22 mouse cellular contexts compared by ENCODE assay signal in genomic region chr1:58027707-58028106, GRCm38 (mm10). TPM values are rescaled to one million over a fixed set of nuclear protein-coding genes. Genes with fewer than 3 reads are reported as not detected.
A peak's percentile ranks its signal among the peaks of the same experiment; 100 is the strongest.
DNase-seq lines count a peak whose midpoint lies in the region; ATAC-seq and TF ChIP-seq lines count a peak whose summit lies in the region.
"Had no signal": no experiment of that assay in that cellular context is flagged by ENCODE, and none has a peak within 500 bp of the region (broad histone marks: within the 10 kb centered on the region; RNA-seq: fewer than 3 reads in every experiment).

No protein-coding gene starts in this region.

- peak; percentile 72 to 79 for TF ChIP-seq EP300 in MEL (IDR thresholded peaks at IDR 0.05; ENCODE audit: low read depth in 1 of 2, low read length in 2 of 2)

- H3K9ac ChIP-seq in heart, embryonic 12.5 days = peak overlapping the region; percentile 8; the same call in 1 of the 2 replicates
- H3K9ac ChIP-seq in MEL (ENCODE audit: control insufficient read depth, low read depth, low read length, poor library complexity, severe bottlenecking) = peak overlapping the region; percentile 24; the same call in 1 of the 2 replicates
- H3K9ac ChIP-seq in liver, embryonic 13.5 days = peak overlapping the region; percentile 12; the same call in 1 of the 2 replicates
- H3K9ac ChIP-seq: hindbrain, embryonic 13.5 days had no signal

- ATAC-seq in heart, embryonic 12.5 days (ENCODE audit: insufficient number of reproducible peaks, low FRiP score) = no peak
- peak; percentile 63 for ATAC-seq in liver, embryonic 13.5 days (ENCODE audit: low read depth)
- ATAC-seq: activated CD4-positive, CD25-positive, alpha-beta regulatory T cell, adult 4 months had no signal

- H3K27me3 ChIP-seq in heart, embryonic 12.5 days (replicated peaks) = no peaks in the 10 kb centered on the region
- H3K27me3 ChIP-seq in MEL (ENCODE audit: control insufficient read depth in 1 of 2, insufficient read depth in 2 of 2, low read length in 2 of 2) = no peaks in the 10 kb centered on the region
- no peaks in the 10 kb centered on the region for H3K27me3 ChIP-seq in liver, embryonic 13.5 days
- H3K27me3 ChIP-seq: hindbrain, embryonic 13.5 days had no signal

- H3K79me2 ChIP-seq in MEL (ENCODE audit: control insufficient read depth, insufficient read depth, low read length, poor library complexity) = no peaks in the 10 kb centered on the region

- peak overlapping the region; percentile 78 for H3K27ac ChIP-seq in heart, embryonic 12.5 days (ENCODE audit: poor library complexity, severe bottlenecking)
- H3K27ac ChIP-seq in MEL (ENCODE audit: control insufficient read depth, low read depth, low read length) = peak overlapping the region; percentile 58
- H3K27ac ChIP-seq in liver, embryonic 13.5 days = no peak overlapping the region; the same call in 1 of the 2 replicates
- H3K27ac ChIP-seq: embryonic facial prominence, embryonic 10.5 days; forebrain, embryonic 10.5 days; hindbrain, embryonic 13.5 days; limb, embryonic 10.5 days; stomach, postnatal 0 days had no signal

- H3K36me3 ChIP-seq in heart, embryonic 12.5 days = peaks cover 11% of the 10 kb centered on the region
- H3K36me3 ChIP-seq in MEL (ENCODE audit: control insufficient read depth in 1 of 2, insufficient read depth in 2 of 2, low read length in 2 of 2) = peaks cover 3 to 18% of the 10 kb centered on the region in 2 experiments
- peaks cover 19% of the 10 kb centered on the region for H3K36me3 ChIP-seq in liver, embryonic 13.5 days
- H3K36me3 ChIP-seq: hindbrain, embryonic 13.5 days had no signal

- H3K4me1 ChIP-seq in heart, embryonic 12.5 days (replicated peaks) = peaks cover 36% of the 10 kb centered on the region
- H3K4me1 ChIP-seq in MEL (ENCODE audit: control insufficient read depth in 1 of 2, insufficient read depth in 2 of 2, low read length in 2 of 2) = peaks cover 8 to 9% of the 10 kb centered on the region in 2 experiments
- peaks cover 43% of the 10 kb centered on the region for H3K4me1 ChIP-seq in liver, embryonic 13.5 days (replicated peaks)

- no peak for TF ChIP-seq POLR2A in MEL (IDR thresholded peaks at IDR 0.05; ENCODE audit: control insufficient read depth in 1 of 2, insufficient read depth in 1 of 2, low read depth in 1 of 2, low read length in 2 of 2, poor library complexity in 1 of 2)

- 19% methylated on average over 7 of the region's 7 CpGs for WGBS in heart, embryonic 12.5 days
- WGBS in liver, embryonic 13.5 days (ENCODE audit: insufficient replicate concordance) = 19% methylated on average over 7 of the region's 7 CpGs

- H3K9me3 ChIP-seq in heart, embryonic 12.5 days (replicated peaks) = no peaks in the 10 kb centered on the region
- no peaks in the 10 kb centered on the region for H3K9me3 ChIP-seq in MEL (replicated peaks; ENCODE audit: insufficient read depth, low read length)
- no peaks in the 10 kb centered on the region for H3K9me3 ChIP-seq in liver, embryonic 13.5 days (replicated peaks)
- H3K9me3 ChIP-seq: embryonic facial prominence, embryonic 10.5 days; forebrain, embryonic 10.5 days; hindbrain, embryonic 13.5 days; limb, embryonic 10.5 days had no signal

- H3K4me3 ChIP-seq in heart, embryonic 12.5 days = no peak overlapping the region
- H3K4me3 ChIP-seq in MEL (ENCODE audit: control insufficient read depth in 1 of 2, insufficient read depth in 1 of 2, low read depth in 2 of 2, low read length in 2 of 2) = peak overlapping the region; percentile 4 to 25; a peak in 1 of 4 replicates
- no peak overlapping the region for H3K4me3 ChIP-seq in liver, embryonic 13.5 days (replicated peaks)
- H3K4me3 ChIP-seq: embryonic facial prominence, embryonic 10.5 days; forebrain, embryonic 10.5 days; hindbrain, embryonic 13.5 days; limb, embryonic 10.5 days had no signal

- no peak for TF ChIP-seq CTCF in MEL (IDR thresholded peaks at IDR 0.05 in 2 of 3, conservative IDR thresholded peaks at IDR 0.05 in 1 of 3; ENCODE audit: control insufficient read depth in 1 of 3, insufficient read depth in 1 of 3, low read depth in 2 of 3, low read length in 3 of 3, poor library complexity in 1 of 3, severe bottlenecking in 1 of 3)

- no peak for DNase-seq in heart, adult 18-20 months
- peak; percentile 54 for DNase-seq in MEL (ENCODE audit: low read depth, low spot score)
- peak; percentile 24 for DNase-seq in c-Kit-positive CD71-positive TER-119-negative erythroid progenitor cells, embryonic 14.5 days (ENCODE audit: low read depth)
- no peak for DNase-seq in liver, embryonic 13.5 days
- DNase-seq in urinary bladder, postnatal 10 days (ENCODE audit: low spot score) = no peak
- no peak for DNase-seq in left cerebral cortex, adult 11 months (ENCODE audit: low spot score)
- DNase-seq in adrenal gland, adult 8-10 months = no peak
- DNase-seq: adrenal gland, postnatal 14 days; cerebellum, adult 9-10 months; gastrocnemius, postnatal 36 days; kidney, adult 8-10 months; kidney, postnatal 14 days; lung, postnatal 10 days; midbrain, embryonic 14.5 days had no signal

- H3K4me2 ChIP-seq in heart, embryonic 12.5 days = peak overlapping the region; percentile 33
- peak overlapping the region; percentile 48 for H3K4me2 ChIP-seq in liver, embryonic 13.5 days
- H3K4me2 ChIP-seq: hindbrain, embryonic 13.5 days had no signal

- TF ChIP-seq RAD21 in MEL (IDR thresholded peaks at IDR 0.05; ENCODE audit: low read depth, low read length) = no peak

TF ChIP-seq in MEL, 35 proteins besides CTCF, POLR2A, EP300 and RAD21:
- peak; percentile 77 for TF ChIP-seq GATA1 (IDR thresholded peaks at IDR 0.05; ENCODE audit: low read depth, low read length)
- peak; percentile 52; the same call in 1 of the 2 replicates for TF ChIP-seq ETS1 (IDR thresholded peaks at IDR 0.05; ENCODE audit: low read depth, low read length)
- no peak for TF ChIP-seq E2F4 (IDR thresholded peaks at IDR 0.05; ENCODE audit: borderline replicate concordance, low read depth, low read length)
- TF ChIP-seq TCF12 (IDR thresholded peaks at IDR 0.05; ENCODE audit: low read depth, low read length) = peak; percentile 72
- 0 out of 2 replicates have a peak, but pooled peaks have one; percentile 4 for TF ChIP-seq TAL1 (IDR thresholded peaks at IDR 0.05; ENCODE audit: low read length)
- no peak for TF ChIP-seq ELF1 (IDR thresholded peaks at IDR 0.05; ENCODE audit: low read depth, low read length)
- no peak for TF ChIP-seq MAX (IDR thresholded peaks at IDR 0.05; ENCODE audit: low read length)
- no peak for TF ChIP-seq MYB (IDR thresholded peaks at IDR 0.05; ENCODE audit: low read depth, low read length)
- peak; percentile 81 for TF ChIP-seq RCOR1 (IDR thresholded peaks at IDR 0.05; ENCODE audit: low read depth, low read length)
- TF ChIP-seq CHD1 (IDR thresholded peaks at IDR 0.05; ENCODE audit: low read depth, low read length) = no peak

RNA-seq across cellular contexts. Expression of gene Aox1, which starts 2.0 kb away (rescaled TPM):
- polyA plus RNA-seq in heart, embryonic 12.5 days (2016; fragmentation: Nextera tagmentation; extraction: Ambion mirVana) = 0.23 and 0.36 TPM in 2 replicates
- total RNA-seq in heart, adult 18-20 months (2021) = 10 to 100 TPM in 1 of 2 experiments, 1 to 10 TPM in 1; 8.6 to 14.3 TPM
- total RNA-seq in MEL (2012; rRNA removed) = 0.04 and 0.16 TPM in 2 replicates
- under 1 TPM in 1 of 2 experiments, not detected in 1; 0.24 TPM for polyA plus RNA-seq in MEL (2012; ENCODE audit: insufficient read depth in 1 of 2, insufficient read length in 2 of 2, low read depth in 1 of 2, low replicate concordance in 2 of 2, missing spikeins in 1 of 2)
- 0.10 and 0.15 TPM in 2 replicates for polyA plus RNA-seq in liver, embryonic 13.5 days (2015; fragmentation: Nextera tagmentation; extraction: Ambion mirVana)
- 10 to 100 TPM; 30.9 to 62.1 (median 45.8) TPM for total RNA-seq in adrenal gland, adult 8-10 months (2022)
- total RNA-seq: common myeloid progenitor, adult 5-6 weeks had no signal
- polyA plus RNA-seq: activated CD4-positive, CD25-positive, alpha-beta regulatory T cell, adult 4 months had no signal

RNA-seq across cellular contexts. Expression of gene Kctd18, which starts 9.0 kb away (rescaled TPM):
- 11.2 and 11.3 TPM in 2 replicates for polyA plus RNA-seq in heart, embryonic 12.5 days (2016; fragmentation: Nextera tagmentation; extraction: Ambion mirVana)
- 1 to 10 TPM; 5.9 to 7.7 TPM for total RNA-seq in heart, adult 18-20 months (2021)
- 9.5 and 11.1 TPM in 2 replicates for total RNA-seq in MEL (2012; rRNA removed)
- polyA plus RNA-seq in MEL (2012; ENCODE audit: insufficient read depth in 1 of 2, insufficient read length in 2 of 2, low read depth in 1 of 2, low replicate concordance in 2 of 2, missing spikeins in 1 of 2) = 10 to 100 TPM in 1 of 2 experiments, not detected in 1; 12.6 TPM
- polyA plus RNA-seq in liver, embryonic 13.5 days (2015; fragmentation: Nextera tagmentation; extraction: Ambion mirVana) = 2.8 and 3.6 TPM in 2 replicates
- total RNA-seq in adrenal gland, adult 8-10 months (2022) = 10 to 100 TPM; 10.2 to 23.2 (median 16.7) TPM

RNA-seq across cellular contexts. Expression of gene Sgo2a, which starts 31.9 kb away (rescaled TPM):
- 20.9 and 21.5 TPM in 2 replicates for polyA plus RNA-seq in heart, embryonic 12.5 days (2016; fragmentation: Nextera tagmentation; extraction: Ambion mirVana)
- total RNA-seq in heart, adult 18-20 months (2021) = 1 to 10 TPM; 3.5 to 5.1 TPM
- total RNA-seq in MEL (2012; rRNA removed) = 12.3 and 14.2 TPM in 2 replicates
- polyA plus RNA-seq in MEL (2012; ENCODE audit: insufficient read depth in 1 of 2, insufficient read length in 2 of 2, low read depth in 1 of 2, low replicate concordance in 2 of 2, missing spikeins in 1 of 2) = 10 to 100 TPM; 11.5 to 48.8 TPM
- polyA plus RNA-seq in liver, embryonic 13.5 days (2015; fragmentation: Nextera tagmentation; extraction: Ambion mirVana) = 11.3 and 12.9 TPM in 2 replicates
- under 1 TPM; 0.35 to 0.81 (median 0.58) TPM for total RNA-seq in adrenal gland, adult 8-10 months (2022)

Comparison
In these comparisons a context has a peak if more than half of its experiments do, and no peak if none do; other contexts are left out.
1. H3K4me3 ChIP-seq: peak in MEL (2 of 2); none in heart, embryonic 12.5 days (single experiment) and liver, embryonic 13.5 days (single experiment).
2. DNase-seq: peak in MEL (single experiment) and c-Kit-positive CD71-positive TER-119-negative erythroid progenitor cells, embryonic 14.5 days (single experiment); none in heart, adult 18-20 months (0 of 2), liver, embryonic 13.5 days (single experiment), urinary bladder, postnatal 10 days (single experiment), left cerebral cortex, adult 11 months (single experiment) and adrenal gland, adult 8-10 months (single experiment).
3. Peak in every context shown above with its lines, with median percentiles within 50 percentile points of each other: H3K9ac ChIP-seq.